Mouse (Mus musculus) neural tube, embryonic 15.5 days (tissue): ENCODE results near the gene Rps3. TPM values are rescaled to one million over a fixed set of nuclear protein-coding genes. Genes with fewer than 3 reads are reported as not detected.

Experiments used
- ATAC-seq: fragments of 200-750 bp; cut with Nextera tagmentation; 2 replicates; pipeline ENCODE4 v1.8.0; 2017; ENCODE audit warnings: mild to moderate bottlenecking, moderate TSS enrichment, moderate library complexity; ENCODE audit not compliant: low FRiP score
- H3K27ac ChIP-seq: fragments of 300-500 bp; sonication (generic); replicated peaks from 2 replicates; pipeline ENCODE4 v1.5.1; 2015; ENCODE audit warnings: mild to moderate bottlenecking, inconsistent platforms
- H3K27me3 ChIP-seq: fragments of 300-500 bp; sonication (generic); replicated peaks from 2 replicates; pipeline ENCODE4 v1.6.1; 2015; ENCODE audit warnings: inconsistent platforms
- H3K36me3 ChIP-seq: fragments of 300-500 bp; sonication (generic); 2 replicates; pipeline ENCODE4 v1.6.1; 2015; ENCODE audit warnings: inconsistent platforms
- H3K4me1 ChIP-seq: fragments of 300-500 bp; sonication (generic); 2 replicates; pipeline ENCODE4 v1.6.1; 2015; ENCODE audit warnings: inconsistent platforms
- H3K4me2 ChIP-seq: fragments of 300-500 bp; sonication (generic); 2 replicates; pipeline ENCODE4 v1.6.1; 2015; ENCODE audit warnings: inconsistent platforms, mild to moderate bottlenecking, moderate library complexity
- H3K4me3 ChIP-seq: fragments of 300-500 bp; sonication (generic); replicated peaks from 2 replicates; pipeline ENCODE4 v1.5.1; 2015; ENCODE audit warnings: mild to moderate bottlenecking, inconsistent platforms
- H3K9ac ChIP-seq: fragments of 300-500 bp; sonication (generic); replicated peaks from 2 replicates; pipeline ENCODE4 v1.6.1; 2015; ENCODE audit warnings: mild to moderate bottlenecking, inconsistent platforms
- H3K9me3 ChIP-seq: fragments of 300-500 bp; sonication (generic); replicated peaks from 2 replicates; pipeline ENCODE4 v1.6.1; 2016; ENCODE audit warnings: inconsistent platforms
- WGBS: fragments of 180-500 bp; shearing (Covaris S2); methylation state at CpG from one replicate; pipeline ENCODE4 v1.1.7; 2015; ENCODE audit warnings: mixed read lengths; 5-methylcytosine and 5-hydroxymethylcytosine counted together
- polyA plus RNA-seq: library from polyadenylated mRNA; unstranded; fragments of >200 nt; fragmentation: Nextera tagmentation; extraction: Ambion mirVana; gene quantifications from 2 replicates; pipeline ENCODE4 v1.2.1, GENCODE M21; 2015

The Rps3 gene
- polyA plus RNA-seq, 1 experiment from 2014 or later, result 412 TPM

- ATAC-seq, result peak; percentile 10; the same call in 1 of the 2 replicates
- Histone ChIP-seq H3K4me1 (peaks cover 41% of the 10 kb centered on the region), H3K4me3 (no peak overlapping the region), H3K4me2 (no peak overlapping the region), H3K9ac (no peak overlapping the region), H3K36me3 (peaks cover 63% of the 10 kb centered on the region), H3K27ac (peak overlapping the region; percentile 58), H3K27me3 (no peaks in the 10 kb centered on the region), H3K9me3 (no peaks in the 10 kb centered on the region)
- WGBS, result 33% methylated on average over 12 of the region's 12 CpGs
Measured at GRCm38 (mm10) chr7:99474836-99475561, 8.5 kb downstream of the Rps3 start.

- peaks cover 51% of the 10 kb centered on the region for H3K36me3 ChIP-seq
- H3K4me1 ChIP-seq, result peaks cover 41% of the 10 kb centered on the region
- ATAC-seq, result no peak
- no peak overlapping the region for H3K4me2 ChIP-seq
- no peak overlapping the region for H3K4me3 ChIP-seq
- 80% methylated on average over 14 of the region's 14 CpGs for WGBS
- no peaks in the 10 kb centered on the region for H3K9me3 ChIP-seq
- H3K27me3 ChIP-seq, result no peaks in the 10 kb centered on the region
- peak overlapping the region; percentile 58; the same call in 1 of the 2 replicates for H3K27ac ChIP-seq
- no peak overlapping the region for H3K9ac ChIP-seq
Measured at GRCm38 (mm10) chr7:99473638-99474407, 9.7 kb downstream of the Rps3 start.

- Histone ChIP-seq H3K4me3 (no peak overlapping the region), H3K27ac (no peak overlapping the region), H3K36me3 (peaks cover 30% of the 10 kb centered on the region), H3K27me3 (no peaks in the 10 kb centered on the region), H3K9ac (no peak overlapping the region), H3K9me3 (no peaks in the 10 kb centered on the region), H3K4me2 (no peak overlapping the region), H3K4me1 (peaks cover 48% of the 10 kb centered on the region)
- 61% methylated on average over 18 of the region's 18 CpGs for WGBS
- no peak for ATAC-seq
Measured at GRCm38 (mm10) chr7:99471578-99471977, 12.0 kb downstream of the Rps3 start.

GRCm38 (mm10) chr7:99469680-99470405 lies 13.7 kb downstream of the Rps3 start:
- peak overlapping the region; percentile 92 for H3K27ac ChIP-seq
- H3K4me3 ChIP-seq, result no peak overlapping the region
- 79% methylated on average over 17 of the region's 17 CpGs for WGBS
- no peaks in the 10 kb centered on the region for H3K27me3 ChIP-seq
- no peak for ATAC-seq
- H3K9me3 ChIP-seq, result no peaks in the 10 kb centered on the region
- peak overlapping the region; percentile 73; the same call in 1 of the 2 replicates for H3K4me2 ChIP-seq
- no peak overlapping the region for H3K9ac ChIP-seq
- peaks cover 59% of the 10 kb centered on the region for H3K4me1 ChIP-seq
- H3K36me3 ChIP-seq, result peaks cover 27% of the 10 kb centered on the region

- Histone ChIP-seq H3K27me3 (no peaks in the 10 kb centered on the region), H3K4me3 (peak overlapping the region; percentile 58), H3K27ac (peak overlapping the region; percentile 92), H3K9ac (peak overlapping the region; percentile 63), H3K9me3 (no peaks in the 10 kb centered on the region), H3K4me2 (peak overlapping the region; percentile 73), H3K36me3 (peaks cover 18% of the 10 kb centered on the region), H3K4me1 (peaks cover 55% of the 10 kb centered on the region)
- peak; percentile 89 for ATAC-seq
- 2% methylated on average over 117 of the region's 145 CpGs for WGBS
Measured at GRCm38 (mm10) chr7:99468283-99469132, 15.0 kb downstream of the Rps3 start.

- peaks cover 12% of the 10 kb centered on the region for H3K36me3 ChIP-seq
- 14% methylated on average over 10 of the region's 11 CpGs for WGBS
- peaks cover 55% of the 10 kb centered on the region for H3K4me1 ChIP-seq
- peak overlapping the region; percentile 73 for H3K4me2 ChIP-seq
- H3K9ac ChIP-seq, result peak overlapping the region; percentile 63
- no peaks in the 10 kb centered on the region for H3K9me3 ChIP-seq
- H3K4me3 ChIP-seq, result peak overlapping the region; percentile 58
- no peaks in the 10 kb centered on the region for H3K27me3 ChIP-seq
- peak overlapping the region; percentile 92 for H3K27ac ChIP-seq
- ATAC-seq, result no peak
Measured at GRCm38 (mm10) chr7:99467916-99468282, 15.6 kb downstream of the Rps3 start.

GRCm38 (mm10) chr7:99465811-99466210 lies 17.7 kb downstream of the Rps3 start, which contains the start of gene Klhl35:
TSS of gene Klhl35 (plus strand) at chr7:99466004.
- WGBS, result 22% methylated on average over 8 of the region's 8 CpGs
- Histone ChIP-seq H3K9me3 (no peaks in the 10 kb centered on the region), H3K9ac (peak within 1 kb of the TSS; percentile 40), H3K27ac (peak within 1 kb of the TSS; percentile 92), H3K4me3 (no peak within 1 kb of the TSS; the same call in 1 of the 2 replicates), H3K4me1 (peaks cover 55% of the 10 kb centered on the region), H3K27me3 (no peaks in the 10 kb centered on the region), H3K36me3 (peaks cover 12% of the 10 kb centered on the region), H3K4me2 (peak within 1 kb of the TSS; percentile 73)
- ATAC-seq, result no peak

- H3K9me3 ChIP-seq, result no peaks in the 10 kb centered on the region
- H3K36me3 ChIP-seq, result peaks cover 33% of the 10 kb centered on the region
- H3K27ac ChIP-seq, result no peak overlapping the region
- no peaks in the 10 kb centered on the region for H3K27me3 ChIP-seq
- H3K4me3 ChIP-seq, result no peak overlapping the region
- ATAC-seq, result no peak
- 91% methylated on average over 2 of the region's 2 CpGs for WGBS
- no peak overlapping the region for H3K9ac ChIP-seq
- peaks cover 33% of the 10 kb centered on the region for H3K4me1 ChIP-seq
- no peak overlapping the region for H3K4me2 ChIP-seq
Measured at GRCm38 (mm10) chr7:99463120-99463519, 20.4 kb downstream of the Rps3 start.

GRCm38 (mm10) chr7:99459888-99460652 lies 23.5 kb downstream of the Rps3 start:
- H3K4me2 ChIP-seq, result no peak overlapping the region
- no peak overlapping the region for H3K4me3 ChIP-seq
- peaks cover 2% of the 10 kb centered on the region; the same call in 1 of the 2 replicates for H3K4me1 ChIP-seq
- WGBS, result 88% methylated on average over 15 of the region's 15 CpGs
- no peaks in the 10 kb centered on the region for H3K27me3 ChIP-seq
- H3K27ac ChIP-seq, result no peak overlapping the region
- peaks cover 38% of the 10 kb centered on the region for H3K36me3 ChIP-seq
- H3K9me3 ChIP-seq, result no peaks in the 10 kb centered on the region
- no peak overlapping the region for H3K9ac ChIP-seq
- no peak for ATAC-seq

GRCm38 (mm10) chr7:99458849-99459248 lies 24.7 kb downstream of the Rps3 start:
- peaks cover 42% of the 10 kb centered on the region for H3K36me3 ChIP-seq
- no peak overlapping the region for H3K9ac ChIP-seq

More at GRCm38 (mm10) chr7:99458849-99459248, 24.7 kb downstream of the Rps3 start:
- no peak for ATAC-seq
- Histone ChIP-seq H3K4me1 (no peaks in the 10 kb centered on the region), H3K4me3 (no peak overlapping the region), H3K27ac (no peak overlapping the region), H3K9me3 (no peaks in the 10 kb centered on the region), H3K27me3 (no peaks in the 10 kb centered on the region), H3K4me2 (no peak overlapping the region)
- 89% methylated on average over 8 of the region's 8 CpGs for WGBS
